Mouse (Mus musculus): ENCODE data around the gene Cenpo. TPM values are rescaled to one million over a fixed set of nuclear protein-coding genes. Genes with fewer than 3 reads are reported as not detected.
A peak's percentile ranks its signal among the peaks of the same experiment; 100 is the strongest.

Gene Cenpo
- polyA plus RNA-seq, 1 experiment from 2014 or later = 24.8 TPM

DNA sequence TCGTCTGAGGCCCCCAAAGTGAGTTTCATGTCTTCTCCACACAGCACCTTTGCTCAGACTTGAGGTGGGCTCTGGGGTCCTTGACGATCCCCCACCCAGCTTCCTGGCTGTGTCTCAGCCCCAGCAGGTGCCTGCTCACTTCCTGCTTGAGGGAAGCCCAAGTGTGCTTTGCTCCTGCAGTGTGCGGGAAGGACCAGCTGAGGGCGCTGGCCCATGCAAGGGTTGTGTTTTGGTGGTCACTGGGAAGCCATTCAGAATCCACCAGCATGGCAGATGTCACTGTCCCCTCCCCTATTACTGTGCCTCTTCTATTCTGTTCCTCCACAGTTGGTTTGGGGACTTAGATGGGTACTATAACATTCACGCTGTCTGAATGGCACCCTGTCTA, 45.0 kb downstream of the Cenpo start:
- H3K4me2 ChIP-seq (ENCODE audit: low read depth, low read length, severe bottlenecking) = no peak overlapping the region
- no peak overlapping the region for H3K4me3 ChIP-seq (ENCODE audit: low read depth, low read length)
- ATAC-seq (replicated peaks; ENCODE audit: low FRiP score) = no peak; the same call in 1 of the 2 replicates
- no peaks in the 10 kb centered on the region for H3K27me3 ChIP-seq (ENCODE audit: control insufficient read depth, insufficient read depth, low read length)
- H3K36me3 ChIP-seq (ENCODE audit: control insufficient read depth, insufficient read depth, low read length) = no peaks in the 10 kb centered on the region
- peaks cover 5% of the 10 kb centered on the region for H3K4me1 ChIP-seq (replicated peaks; ENCODE audit: control insufficient read depth, insufficient read depth, low read length)
- H3K9me3 ChIP-seq (ENCODE audit: control insufficient read depth, low read length) = no peaks in the 10 kb centered on the region
- DNase-seq (ENCODE audit: low spot score) = peak; percentile 77
- no peak overlapping the region for H3K9ac ChIP-seq (ENCODE audit: low read length)
- no peak overlapping the region for H3K27ac ChIP-seq (ENCODE audit: low read depth, low read length)
- WGBS = 38% methylated on average over 5 of the region's 5 CpGs

DNA sequence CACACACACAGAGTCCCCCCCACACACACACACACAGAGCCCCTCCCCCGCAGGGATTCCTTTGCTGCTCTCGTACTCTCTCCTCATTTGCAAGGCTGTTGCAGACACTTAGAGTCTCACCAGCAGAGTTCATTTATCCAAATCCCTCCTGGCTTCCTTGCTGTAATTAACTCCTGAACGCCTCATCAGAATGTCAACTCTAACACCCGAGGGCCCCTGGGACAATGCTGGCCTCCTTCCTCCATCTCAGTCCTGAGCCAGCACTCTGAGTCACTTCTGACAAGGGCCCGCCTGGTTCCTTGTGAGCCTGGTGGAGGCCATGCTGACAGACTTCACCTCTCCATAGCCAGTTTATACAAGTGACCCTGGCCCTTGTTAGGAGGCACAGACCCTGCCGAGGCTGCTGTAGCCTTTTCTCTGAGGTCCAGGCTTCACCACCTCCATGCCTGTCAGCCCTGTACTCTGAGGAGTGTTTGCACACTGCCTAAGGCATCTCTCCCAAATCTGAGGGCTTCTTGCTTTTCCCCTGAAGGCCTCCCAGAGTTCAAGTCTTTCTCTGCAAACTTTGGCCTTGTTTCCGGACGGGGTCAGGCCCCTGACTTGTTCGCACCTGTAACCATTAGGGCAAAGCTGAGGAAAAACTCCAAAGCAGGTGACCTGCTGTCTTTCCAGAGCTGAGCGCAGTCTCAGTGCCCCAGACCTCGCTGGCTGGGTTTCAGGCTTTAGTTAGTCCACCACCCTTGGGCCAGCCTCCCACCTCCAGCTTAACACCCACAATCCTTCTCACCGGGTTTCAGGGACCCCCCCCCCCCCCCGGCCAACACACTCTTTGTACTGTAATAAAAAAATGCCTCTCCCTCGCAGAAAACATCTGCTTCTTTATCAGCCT, 45.7 kb downstream of the Cenpo start:
- DNase-seq (ENCODE audit: low spot score) = peak; percentile 80
- no peaks in the 10 kb centered on the region for H3K9me3 ChIP-seq (ENCODE audit: control insufficient read depth, low read length)
- 27% methylated on average over 14 of the region's 14 CpGs for WGBS
- H3K9ac ChIP-seq (ENCODE audit: low read length) = no peak overlapping the region
- no peak overlapping the region for H3K4me2 ChIP-seq (ENCODE audit: low read depth, low read length, severe bottlenecking)
- H3K36me3 ChIP-seq (ENCODE audit: control insufficient read depth, insufficient read depth, low read length) = no peaks in the 10 kb centered on the region
- H3K27me3 ChIP-seq (ENCODE audit: control insufficient read depth, insufficient read depth, low read length) = no peaks in the 10 kb centered on the region
- no peak overlapping the region for H3K4me3 ChIP-seq (ENCODE audit: low read depth, low read length)
- H3K4me1 ChIP-seq (replicated peaks; ENCODE audit: control insufficient read depth, insufficient read depth, low read length) = peaks cover 5% of the 10 kb centered on the region
- ATAC-seq (replicated peaks; ENCODE audit: low FRiP score) = peak; percentile 77
- H3K27ac ChIP-seq (ENCODE audit: low read depth, low read length) = peak overlapping the region; percentile 14

DNA sequence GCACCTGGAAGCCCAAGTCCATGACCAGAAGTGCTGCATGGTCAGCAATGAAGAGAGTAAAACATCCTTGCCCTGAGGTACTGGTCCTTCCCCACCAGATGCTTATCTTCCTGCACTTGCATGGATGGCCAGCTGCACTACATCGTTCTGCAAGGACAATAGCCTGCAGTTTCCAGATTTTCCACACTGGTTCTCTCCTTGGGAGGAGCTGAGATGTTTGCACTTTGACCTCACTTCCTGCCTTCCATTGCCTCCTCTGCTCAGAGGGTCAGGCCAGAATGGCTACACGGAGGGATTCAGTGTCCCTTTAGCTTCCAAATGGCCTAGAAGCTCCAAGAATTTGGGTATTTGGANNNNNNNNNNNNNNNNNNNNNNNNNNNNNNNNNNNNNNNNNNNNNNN, 49.4 kb downstream of the Cenpo start:
- 74% methylated on average over 2 of the region's 2 CpGs for WGBS
- ATAC-seq (replicated peaks; ENCODE audit: low FRiP score) = no peak

DNA sequence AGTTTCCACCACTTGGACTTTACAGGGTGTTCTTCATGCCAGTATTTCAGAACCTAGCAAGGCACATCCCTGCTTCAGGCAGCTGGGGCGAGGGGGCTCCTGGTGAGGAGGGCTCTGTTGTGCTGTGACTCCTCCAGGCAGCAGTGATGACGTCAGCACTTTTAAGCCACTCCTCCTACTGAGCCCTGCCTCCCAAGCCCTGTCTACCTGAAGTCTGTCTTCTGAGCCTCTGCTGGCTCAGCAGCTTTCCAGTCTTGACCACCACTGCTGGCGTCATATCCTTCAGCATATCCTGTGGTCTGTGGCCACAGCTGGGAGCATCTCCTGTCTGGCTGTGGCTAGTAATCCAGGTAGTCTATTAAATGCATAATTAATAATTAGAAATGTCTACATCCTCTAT, 53.6 kb downstream of the Cenpo start:
- no peaks in the 10 kb centered on the region for H3K9me3 ChIP-seq (ENCODE audit: control insufficient read depth, low read length)
- ATAC-seq (replicated peaks; ENCODE audit: low FRiP score) = no peak

More for the DNA sequence above, 49.4 kb downstream of the Cenpo start:
- Histone ChIP-seq H3K27ac (ENCODE audit: low read depth, low read length) (no peak overlapping the region), H3K27me3 (ENCODE audit: control insufficient read depth, insufficient read depth, low read length) (no peaks in the 10 kb centered on the region), H3K4me2 (ENCODE audit: low read depth, low read length, severe bottlenecking) (no peak overlapping the region), H3K9me3 (ENCODE audit: control insufficient read depth, low read length) (no peaks in the 10 kb centered on the region), H3K36me3 (ENCODE audit: control insufficient read depth, insufficient read depth, low read length) (no peaks in the 10 kb centered on the region), H3K9ac (ENCODE audit: low read length) (no peak overlapping the region), H3K4me3 (ENCODE audit: low read depth, low read length) (no peak overlapping the region), H3K4me1 (replicated peaks; ENCODE audit: control insufficient read depth, insufficient read depth, low read length) (peaks cover 5% of the 10 kb centered on the region)
- no peak for DNase-seq (ENCODE audit: low spot score)

DNA sequence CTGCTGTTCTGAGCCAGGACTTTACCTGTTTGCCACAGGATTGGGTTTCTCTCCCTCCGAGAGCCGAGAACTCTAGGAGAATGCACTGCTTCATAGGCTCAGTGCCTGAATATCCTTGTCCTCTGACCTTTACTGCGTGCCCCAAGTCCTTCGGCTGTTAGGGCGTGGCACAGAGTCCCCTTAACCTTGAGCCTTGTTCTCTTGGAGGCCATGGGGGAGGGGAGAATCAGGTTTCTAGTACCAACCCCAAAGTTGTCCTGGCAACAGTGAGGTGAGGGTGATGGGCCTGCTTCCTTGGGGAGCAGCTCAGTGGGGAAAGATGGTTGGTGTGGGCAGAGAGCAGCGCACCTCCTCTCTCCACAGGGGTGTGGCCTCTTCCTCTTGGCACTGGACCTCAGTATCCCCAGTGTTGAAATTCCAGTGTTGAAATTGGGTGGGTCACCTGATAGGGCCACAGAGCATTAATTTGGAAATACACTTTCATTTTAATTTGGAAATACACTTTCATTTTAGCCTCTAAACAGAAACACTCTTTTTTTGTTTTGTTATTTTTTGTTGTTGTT, 54.3 kb downstream of the Cenpo start:
- no peak overlapping the region for H3K4me3 ChIP-seq (ENCODE audit: low read depth, low read length)
- no peaks in the 10 kb centered on the region for H3K27me3 ChIP-seq (ENCODE audit: control insufficient read depth, insufficient read depth, low read length)
- no peak overlapping the region for H3K9ac ChIP-seq (ENCODE audit: low read length)
- WGBS = 87% methylated on average over 6 of the region's 6 CpGs
- H3K9me3 ChIP-seq (ENCODE audit: control insufficient read depth, low read length) = no peaks in the 10 kb centered on the region
- no peak for ATAC-seq (replicated peaks; ENCODE audit: low FRiP score)
- no peak overlapping the region for H3K4me2 ChIP-seq (ENCODE audit: low read depth, low read length, severe bottlenecking)
- H3K27ac ChIP-seq (ENCODE audit: low read depth, low read length) = no peak overlapping the region
- H3K4me1 ChIP-seq (replicated peaks; ENCODE audit: control insufficient read depth, insufficient read depth, low read length) = no peaks in the 10 kb centered on the region; the same call in 1 of the 2 replicates
- DNase-seq (ENCODE audit: low spot score) = no peak
- no peaks in the 10 kb centered on the region for H3K36me3 ChIP-seq (ENCODE audit: control insufficient read depth, insufficient read depth, low read length)

More for the DNA sequence above, 53.6 kb downstream of the Cenpo start:
- Histone ChIP-seq H3K27me3 (ENCODE audit: control insufficient read depth, insufficient read depth, low read length) (no peaks in the 10 kb centered on the region), H3K36me3 (ENCODE audit: control insufficient read depth, insufficient read depth, low read length) (no peaks in the 10 kb centered on the region), H3K4me3 (ENCODE audit: low read depth, low read length) (no peak overlapping the region), H3K9ac (ENCODE audit: low read length) (no peak overlapping the region), H3K4me2 (ENCODE audit: low read depth, low read length, severe bottlenecking) (no peak overlapping the region), H3K4me1 (replicated peaks; ENCODE audit: control insufficient read depth, insufficient read depth, low read length) (no peaks in the 10 kb centered on the region; the same call in 1 of the 2 replicates), H3K27ac (ENCODE audit: low read depth, low read length) (no peak overlapping the region)
- whole genome bisulfite sequencing = 67% methylated on average over 3 of the region's 3 CpGs
- no peak for DNase-seq (ENCODE audit: low spot score)

DNA sequence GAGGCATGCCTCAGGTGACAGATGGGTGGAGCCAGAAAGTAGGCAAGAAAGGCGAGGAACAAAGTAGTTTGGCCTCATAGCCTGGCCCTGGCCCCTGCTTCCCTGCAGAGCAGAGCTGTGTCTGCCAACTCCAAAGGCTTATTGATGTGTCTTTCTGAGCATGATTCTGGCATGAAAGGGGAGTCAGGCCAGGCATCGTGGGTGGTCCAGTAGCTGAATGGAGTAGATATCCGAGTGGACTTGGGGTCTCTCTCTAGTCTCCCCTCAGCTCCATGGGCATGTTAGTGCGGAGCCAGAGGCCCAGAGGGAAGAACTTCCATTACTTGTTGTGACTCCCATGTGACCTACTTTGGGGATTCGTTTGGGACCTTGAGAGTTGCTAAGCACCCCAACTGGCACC, 55.3 kb downstream of the Cenpo start:
- H3K36me3 ChIP-seq (ENCODE audit: control insufficient read depth, insufficient read depth, low read length) = no peaks in the 10 kb centered on the region
- no peaks in the 10 kb centered on the region for H3K27me3 ChIP-seq (ENCODE audit: control insufficient read depth, insufficient read depth, low read length)
- H3K9me3 ChIP-seq (ENCODE audit: control insufficient read depth, low read length) = no peaks in the 10 kb centered on the region
- WGBS = 41% methylated on average over 5 of the region's 5 CpGs
- H3K27ac ChIP-seq (ENCODE audit: low read depth, low read length) = no peak overlapping the region
- H3K4me2 ChIP-seq (ENCODE audit: low read depth, low read length, severe bottlenecking) = no peak overlapping the region
- DNase-seq (ENCODE audit: low spot score) = no peak
- H3K4me1 ChIP-seq (replicated peaks; ENCODE audit: control insufficient read depth, insufficient read depth, low read length) = no peaks in the 10 kb centered on the region; the same call in 1 of the 2 replicates
- no peak overlapping the region for H3K4me3 ChIP-seq (ENCODE audit: low read depth, low read length)
- no peak for ATAC-seq (replicated peaks; ENCODE audit: low FRiP score)
- no peak overlapping the region for H3K9ac ChIP-seq (ENCODE audit: low read length)

DNA sequence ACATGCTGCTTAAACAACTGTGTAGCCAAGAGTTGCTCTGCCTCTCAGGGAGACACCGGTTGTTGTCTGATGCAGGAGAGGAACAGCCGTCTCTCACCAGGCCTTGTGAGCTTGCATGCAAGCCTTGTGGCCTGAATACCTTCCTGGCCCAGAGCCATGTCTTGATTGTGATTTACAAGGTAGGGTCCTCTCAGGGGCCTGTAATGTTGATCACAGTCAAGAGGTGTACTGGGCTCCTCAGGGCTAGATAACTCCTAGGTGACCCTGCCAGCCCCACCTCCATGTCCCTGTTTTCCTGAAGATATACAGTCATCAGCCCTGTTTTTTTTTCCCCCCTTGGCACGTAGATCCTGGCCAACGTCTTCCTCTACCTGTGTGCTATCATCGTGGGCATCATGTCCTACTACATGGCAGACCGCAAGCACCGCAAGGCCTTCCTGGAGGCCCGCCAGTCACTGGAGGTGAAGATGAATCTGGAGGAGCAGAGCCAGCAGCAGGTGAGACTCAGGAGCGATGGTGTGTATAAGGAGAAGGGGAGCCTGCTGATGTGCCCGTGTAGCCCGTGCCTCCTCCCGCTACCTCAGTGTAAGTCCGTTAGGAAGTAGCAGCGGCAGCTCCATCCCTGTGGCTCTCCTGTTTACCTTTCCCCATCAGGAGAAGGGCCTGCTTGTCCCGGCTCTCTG, 60.8 kb downstream of the Cenpo start:
- H3K27me3 ChIP-seq (ENCODE audit: control insufficient read depth, insufficient read depth, low read length) = no peaks in the 10 kb centered on the region
- H3K4me1 ChIP-seq (replicated peaks; ENCODE audit: control insufficient read depth, insufficient read depth, low read length) = no peaks in the 10 kb centered on the region
- H3K9ac ChIP-seq (ENCODE audit: low read length) = no peak overlapping the region
- ATAC-seq (replicated peaks; ENCODE audit: low FRiP score) (no peak), DNase-seq (ENCODE audit: low spot score) (no peak)
- H3K27ac ChIP-seq (ENCODE audit: low read depth, low read length) = no peak overlapping the region
- H3K4me2 ChIP-seq (ENCODE audit: low read depth, low read length, severe bottlenecking) = no peak overlapping the region
- H3K36me3 ChIP-seq (ENCODE audit: control insufficient read depth, insufficient read depth, low read length) = no peaks in the 10 kb centered on the region
- no peaks in the 10 kb centered on the region for H3K9me3 ChIP-seq (ENCODE audit: control insufficient read depth, low read length)
- no peak overlapping the region for H3K4me3 ChIP-seq (ENCODE audit: low read depth, low read length)
- 88% methylated on average over 15 of the region's 15 CpGs for WGBS

DNA sequence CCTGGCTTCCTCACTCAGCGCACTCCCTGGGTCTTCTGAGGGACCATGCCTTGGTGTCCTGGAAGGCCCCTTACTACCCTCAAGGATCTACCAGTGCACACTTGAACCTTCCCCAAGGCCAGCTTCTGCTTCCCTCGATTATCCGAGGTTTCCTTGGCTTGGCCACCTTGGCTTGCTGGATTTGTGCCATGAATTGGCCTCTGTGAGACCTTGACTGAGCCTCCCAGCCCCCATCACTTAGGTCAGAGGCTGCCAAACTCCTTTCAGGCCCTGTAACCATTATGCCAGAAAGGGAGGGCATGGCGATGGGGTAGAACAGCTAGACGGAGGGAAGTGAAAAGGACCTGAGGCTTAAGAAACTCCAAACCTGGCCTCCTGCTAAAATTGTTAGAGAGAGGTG, 64.5 kb downstream of the Cenpo start:
- Histone ChIP-seq H3K4me2 (ENCODE audit: low read depth, low read length, severe bottlenecking) (no peak overlapping the region), H3K9me3 (ENCODE audit: control insufficient read depth, low read length) (no peaks in the 10 kb centered on the region), H3K4me1 (replicated peaks; ENCODE audit: control insufficient read depth, insufficient read depth, low read length) (no peaks in the 10 kb centered on the region), H3K9ac (ENCODE audit: low read length) (no peak overlapping the region), H3K27ac (ENCODE audit: low read depth, low read length) (no peak overlapping the region), H3K36me3 (ENCODE audit: control insufficient read depth, insufficient read depth, low read length) (no peaks in the 10 kb centered on the region), H3K27me3 (ENCODE audit: control insufficient read depth, insufficient read depth, low read length) (no peaks in the 10 kb centered on the region), H3K4me3 (ENCODE audit: low read depth, low read length) (no peak overlapping the region)
- WGBS = 87% methylated on average over 5 of the region's 5 CpGs
- no peak for DNase-seq (ENCODE audit: low spot score)
- no peak for ATAC-seq (replicated peaks; ENCODE audit: low FRiP score)
